Mouse (Mus musculus) frontal cortex, adult 2 months (tissue): ENCODE data around the gene Entpd7. TPM values are rescaled to one million over a fixed set of nuclear protein-coding genes. Genes with fewer than 3 reads are reported as not detected.

Experiments used
- DNase-seq, 2 experiments: peaks; one replicate each; pipeline ENCODE4 v3.0.0; 2022; ENCODE audit warnings: low spot score in 1 of 2; ENCODE audit errors: extremely low spot score in 1 of 2
- polyA plus RNA-seq: library from polyadenylated mRNA; depleted of rRNA; stranded (reverse); fragments of >200 nt; gene quantifications from 2 replicates; pipeline ENCODE4 v1.2.3, GENCODE M21; 2012

The Entpd7 gene
- polyA plus RNA-seq, 1 experiment, result 8.7 TPM

DNA sequence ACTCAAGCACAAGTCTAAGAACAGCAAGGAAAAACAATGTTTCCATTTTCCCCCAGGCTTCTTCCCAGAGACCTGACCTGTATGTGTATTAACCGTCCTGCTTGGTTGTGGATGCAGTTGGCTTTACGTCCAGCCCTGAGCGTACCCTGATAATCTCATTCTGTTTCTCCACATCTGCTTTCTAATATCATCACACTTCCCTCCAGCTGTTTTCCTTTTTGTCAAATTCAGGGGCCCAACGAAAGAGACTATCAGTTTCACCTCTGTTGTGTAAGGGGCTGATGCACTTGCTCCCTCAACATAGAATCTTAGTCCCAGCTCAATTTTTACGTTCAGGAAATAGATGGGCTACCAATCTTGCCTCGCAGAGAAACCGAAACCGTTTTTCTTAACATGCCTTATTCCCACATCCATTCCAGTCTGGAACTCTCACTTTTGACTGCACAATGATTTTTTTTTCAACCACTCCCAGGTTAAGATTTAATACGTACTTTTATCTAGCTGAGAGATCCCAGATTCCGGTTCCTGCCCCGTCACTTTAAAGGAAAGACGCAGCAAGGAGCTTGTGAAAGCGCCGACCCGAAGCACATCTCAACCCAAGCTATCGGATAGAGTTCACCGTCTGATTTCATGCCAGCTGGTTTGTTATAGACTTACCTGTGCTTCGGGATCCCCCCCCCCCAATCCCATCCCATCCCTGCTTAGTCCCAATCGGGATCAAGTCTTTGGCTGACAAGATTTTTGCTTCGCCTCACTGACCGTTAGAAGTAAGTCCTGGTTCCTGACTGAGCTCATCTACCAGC, 15.8 kb upstream of the Entpd7 start:
- peak in 1 of 2 experiments; percentile 32 for DNase-seq

DNA sequence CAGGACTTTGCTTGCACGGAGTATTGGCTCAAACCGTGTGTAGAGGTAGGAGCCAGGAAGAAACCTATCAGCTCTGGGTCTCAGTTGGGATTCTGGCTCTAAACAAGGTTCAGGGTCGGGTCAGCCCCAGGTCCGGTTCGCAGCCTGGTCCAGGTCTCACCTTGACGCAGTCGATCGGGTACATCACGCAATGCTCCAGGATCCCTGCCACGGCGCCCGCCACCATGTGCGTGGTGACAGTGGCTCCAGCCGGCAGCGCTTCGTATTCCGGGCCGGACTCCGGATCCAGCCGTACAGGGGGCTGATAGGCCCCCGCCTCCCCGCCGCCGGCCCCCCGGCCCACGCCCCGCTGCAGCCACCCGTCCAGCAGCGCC, 15.2 kb upstream of the Entpd7 start:
- peak in 1 of 2 experiments; percentile 23 for DNase-seq

DNA sequence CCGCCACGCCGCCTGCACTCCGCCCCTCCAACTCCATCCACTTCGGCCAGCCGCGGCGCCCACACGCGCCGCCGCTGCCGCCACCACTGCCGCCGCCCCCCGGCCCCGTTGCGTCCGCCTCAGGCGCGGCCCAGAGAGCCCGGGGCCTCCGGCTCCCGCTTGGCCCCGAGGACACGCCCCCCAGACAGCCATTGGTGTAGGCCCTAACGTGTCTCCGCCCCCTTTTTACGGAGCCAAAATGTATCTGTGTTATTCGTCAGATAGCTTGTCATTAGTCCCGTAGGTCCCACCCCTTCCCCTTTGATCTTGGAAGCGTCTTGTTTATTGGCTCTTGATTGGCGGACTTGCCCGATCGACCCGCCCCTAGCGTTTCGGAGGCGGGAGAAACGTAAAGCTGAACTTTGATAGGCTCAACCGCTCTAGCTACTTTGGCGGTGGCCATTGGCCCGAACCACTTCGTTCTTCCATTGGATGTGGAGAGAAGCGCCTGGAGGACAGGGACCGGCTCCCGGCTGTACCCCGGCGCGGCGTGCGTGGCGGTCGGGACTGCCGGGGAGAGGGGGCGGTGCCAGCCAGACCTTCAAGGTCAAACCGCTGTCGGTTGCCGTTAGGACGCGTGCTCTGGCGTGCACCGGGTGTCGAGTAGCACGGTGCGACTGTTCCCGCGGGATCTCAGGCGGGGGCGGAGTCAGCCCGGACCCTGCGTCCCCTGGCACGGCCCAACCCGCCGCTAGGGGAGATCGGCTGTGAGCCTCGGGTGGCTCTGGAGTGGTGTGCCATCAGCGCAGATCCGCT, 14.5 kb upstream of the Entpd7 start, which contains the start of gene Slc25a28:
Slc25a28 (minus strand) TSS at position 152 of the 795 bp plus-strand sequence.
- peak; percentile 99 to 100 for DNase-seq

DNA sequence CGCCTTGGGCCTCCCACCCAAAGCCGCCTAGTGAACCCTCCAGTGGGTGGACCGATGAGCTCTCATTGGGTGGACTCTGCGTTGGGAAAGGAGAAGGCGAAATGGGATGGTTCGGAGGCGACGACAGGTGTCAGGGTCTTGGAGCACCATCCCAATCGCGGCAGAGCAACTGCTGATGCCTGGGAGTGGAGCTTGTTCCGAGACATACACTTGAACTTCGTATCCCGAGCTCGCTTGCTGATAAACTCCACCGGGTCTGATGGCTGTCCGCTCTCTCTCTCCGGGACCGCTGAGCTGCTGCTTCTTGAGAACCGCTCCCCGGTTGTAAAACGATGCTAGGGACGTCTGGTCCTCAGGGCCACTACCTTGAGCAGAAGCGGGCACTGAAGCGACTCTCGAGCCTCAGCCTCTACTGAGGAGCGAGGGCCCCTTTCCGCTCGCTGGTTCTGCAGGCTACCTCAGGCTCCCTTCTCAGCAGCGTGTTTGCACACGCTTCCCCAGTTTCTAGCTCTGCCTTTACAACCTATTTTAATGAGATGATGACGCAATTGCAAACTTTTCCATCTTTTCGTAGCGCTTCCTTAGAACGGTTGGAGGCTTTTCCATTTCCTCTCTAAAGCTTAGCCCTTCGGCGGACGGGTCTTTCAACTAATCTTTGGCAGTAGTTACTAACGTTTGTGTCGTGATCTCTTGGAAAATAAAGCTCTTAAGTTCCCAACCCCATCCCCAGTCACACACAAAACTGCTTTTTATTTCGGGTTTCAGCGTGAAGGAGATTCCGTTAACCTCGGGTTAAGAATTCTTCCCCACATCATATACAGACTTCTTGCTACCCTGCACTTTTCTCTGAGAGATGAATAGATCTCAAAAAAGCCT, 13.7 kb upstream of the Entpd7 start:
- DNase-seq, result peak in 1 of 2 experiments; percentile 66

DNA sequence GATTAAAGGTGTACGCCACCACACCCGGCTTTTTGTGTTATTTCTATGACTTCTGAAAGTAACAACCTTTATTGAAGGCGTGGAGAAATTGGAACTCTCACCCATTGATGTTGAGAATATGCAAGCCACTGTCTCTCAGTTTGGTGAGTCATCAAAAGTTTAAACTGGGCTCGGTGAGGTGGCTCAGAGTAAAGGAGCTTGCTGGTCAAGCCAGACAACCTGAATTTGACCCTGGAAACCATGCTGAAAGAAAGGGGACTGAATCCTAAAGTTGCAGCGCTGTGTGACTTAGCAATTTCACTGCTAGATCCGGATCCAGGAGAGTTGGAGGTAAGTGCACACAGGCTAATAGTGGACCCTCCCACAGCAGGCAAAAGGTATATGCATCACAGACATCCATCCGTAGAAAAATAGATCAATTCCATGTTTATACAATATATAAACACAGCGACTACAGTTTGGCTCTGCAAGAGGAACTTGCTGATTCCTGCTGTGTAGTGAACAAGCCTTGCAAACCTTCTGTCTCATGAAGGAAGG, 10.9 kb upstream of the Entpd7 start:
- DNase-seq, result no peak

DNA sequence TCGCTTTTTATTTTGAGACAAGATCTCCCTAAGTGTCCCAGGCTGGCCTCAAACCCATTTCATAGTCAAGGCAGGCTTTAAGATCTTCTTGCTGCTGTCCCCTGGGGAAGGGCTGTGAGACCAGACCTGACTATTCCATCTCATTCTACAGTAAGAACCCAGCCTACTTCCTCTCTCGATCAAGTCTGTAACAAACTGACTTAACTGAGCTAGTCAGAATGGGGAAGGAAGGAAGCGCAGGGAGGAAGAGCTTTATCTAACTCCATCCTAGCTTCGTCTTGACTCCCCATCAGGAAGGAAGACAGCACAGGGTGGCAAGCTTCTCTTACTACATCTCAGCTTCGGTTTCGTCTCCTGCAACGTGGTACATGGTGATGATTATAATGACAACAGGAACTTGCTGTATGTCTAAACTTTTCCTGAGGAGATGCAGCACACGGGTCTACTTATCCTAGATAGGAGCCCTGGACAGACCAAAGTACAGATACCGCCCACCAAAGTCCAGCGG, 9.9 kb upstream of the Entpd7 start:
- no peak for DNase-seq

DNA sequence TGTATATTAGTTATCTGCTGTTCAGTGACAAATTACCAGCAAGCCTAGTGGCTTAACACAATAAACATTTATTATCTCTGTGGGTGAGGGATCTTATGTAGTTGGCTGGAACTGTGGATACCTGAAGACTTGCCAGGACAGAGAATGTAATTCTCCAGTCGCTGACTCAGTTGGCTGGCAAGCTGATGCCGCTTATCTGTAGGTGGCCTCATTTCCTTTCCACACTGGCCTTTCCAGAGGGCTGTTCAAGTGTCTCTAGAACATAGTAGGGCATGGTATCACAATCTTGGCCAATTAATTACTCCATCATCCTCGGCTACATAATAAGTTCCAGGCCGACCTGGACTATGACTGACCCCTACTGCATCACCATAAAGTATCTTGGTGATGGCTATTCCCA, 7.9 kb upstream of the Entpd7 start:
- DNase-seq, result no peak

DNA sequence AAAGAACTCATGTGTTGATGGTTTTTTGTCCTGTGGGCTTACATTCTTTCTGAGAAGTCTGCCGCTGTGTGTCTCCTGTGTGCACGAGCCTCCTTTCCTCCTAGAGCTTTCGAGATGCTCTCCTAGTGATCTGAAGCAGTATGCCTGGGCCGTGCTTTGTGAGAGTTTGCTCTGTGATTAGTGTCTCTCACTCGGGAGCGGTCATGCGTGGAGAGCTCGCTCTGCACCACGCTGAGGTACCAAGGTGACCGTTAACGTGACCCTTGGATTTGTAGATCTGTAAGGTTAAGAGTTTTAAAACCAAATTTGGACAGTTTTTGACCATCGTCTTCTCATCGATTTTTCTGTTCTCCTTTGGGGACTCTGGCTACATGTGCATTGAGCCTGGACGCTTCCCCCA, 3.3 kb downstream of the Entpd7 start:
- DNase-seq, result no peak

DNA sequence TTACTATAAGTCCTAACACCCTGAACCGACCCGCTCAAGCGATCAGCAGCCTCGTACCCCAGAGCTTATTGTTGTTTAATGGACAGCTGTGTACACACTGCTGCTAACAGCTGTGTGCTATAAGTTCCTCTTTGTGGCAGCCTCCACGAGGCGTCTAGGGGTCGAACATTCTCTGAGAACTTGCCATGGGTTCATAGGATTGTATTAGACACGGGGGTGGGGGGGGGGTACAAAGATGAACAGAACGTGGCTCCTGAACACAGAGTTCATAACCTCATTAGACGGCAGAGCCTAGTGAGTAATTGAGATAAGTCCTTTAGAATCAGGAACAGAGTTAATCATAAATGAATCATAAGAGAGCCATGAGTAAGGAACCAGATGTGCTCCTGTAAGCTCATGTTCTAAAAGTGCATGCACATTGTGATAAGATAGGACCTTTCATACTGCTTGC, 6.1 kb downstream of the Entpd7 start:
- no peak for DNase-seq

DNA sequence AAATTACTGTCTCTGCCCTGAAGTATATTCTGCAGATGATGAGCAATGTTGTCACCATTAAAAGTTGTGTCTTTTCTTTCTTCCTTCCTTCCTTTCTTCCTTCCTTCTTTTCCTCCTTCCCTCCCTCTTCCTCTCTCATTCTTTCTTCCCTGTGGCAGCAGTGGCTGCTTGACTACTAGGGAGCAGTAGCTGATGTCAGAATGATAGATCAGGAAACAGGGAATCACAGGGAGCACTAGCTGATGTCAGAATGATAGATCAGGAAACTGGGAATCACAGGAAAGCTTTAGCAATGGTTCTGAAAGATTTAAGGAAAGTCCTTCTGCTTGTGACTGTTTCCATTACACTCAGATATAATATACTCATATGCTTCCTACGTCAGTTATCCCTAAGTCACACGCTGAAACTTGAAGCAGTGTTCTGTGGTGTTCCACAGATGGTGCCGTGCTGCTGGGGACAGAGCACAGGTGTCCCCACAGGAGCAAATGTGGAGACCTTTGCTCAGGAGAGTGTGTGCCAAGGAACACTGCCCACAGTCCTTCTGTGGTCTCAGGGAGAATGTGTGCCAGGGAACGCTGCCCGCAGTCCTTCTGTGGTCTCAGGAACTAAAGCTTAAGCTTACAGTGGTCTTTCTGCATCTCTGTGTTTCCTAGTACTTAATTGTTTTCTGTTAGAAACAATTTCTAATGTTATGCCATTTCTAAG, 8.3 kb downstream of the Entpd7 start:
- DNase-seq, result peak in 1 of 2 experiments; percentile 29

DNA sequence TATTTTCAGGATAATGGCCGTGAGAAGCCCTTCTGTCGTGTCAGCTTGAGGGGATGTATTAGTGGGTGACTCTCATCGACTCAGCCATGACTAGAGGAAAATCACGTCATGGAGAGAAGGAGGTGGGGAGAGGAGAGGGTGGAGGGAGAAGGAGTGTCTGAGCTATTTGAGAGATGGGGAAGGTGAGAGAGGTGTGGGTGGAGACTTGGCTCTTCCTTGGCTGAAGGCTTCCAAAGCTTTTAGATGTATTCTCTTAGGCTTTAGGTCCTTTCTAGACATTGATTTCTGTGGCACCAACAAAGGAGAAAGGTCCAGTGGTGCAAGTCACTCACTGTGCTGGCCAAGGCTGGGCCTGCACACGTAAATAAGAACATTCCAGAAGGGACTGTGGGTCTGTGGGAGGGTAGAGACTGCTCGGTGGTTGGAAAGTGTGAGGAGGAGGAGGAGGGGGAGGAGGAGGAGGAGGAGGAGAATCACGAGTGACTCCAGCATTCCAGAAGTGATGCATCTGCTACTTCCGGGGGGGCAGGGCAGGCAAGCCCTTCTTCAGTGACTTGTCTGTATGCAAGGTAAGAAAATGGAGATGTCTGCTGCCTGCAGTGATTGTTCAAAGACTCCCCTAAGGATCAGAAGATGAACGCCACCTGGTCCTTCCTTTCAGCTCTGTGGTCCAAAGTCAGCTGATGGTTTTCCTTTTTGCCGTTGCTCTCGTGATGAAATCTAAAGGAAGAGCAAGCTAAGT, 9.7 kb downstream of the Entpd7 start:
- peak; percentile 46 to 65 for DNase-seq

DNA sequence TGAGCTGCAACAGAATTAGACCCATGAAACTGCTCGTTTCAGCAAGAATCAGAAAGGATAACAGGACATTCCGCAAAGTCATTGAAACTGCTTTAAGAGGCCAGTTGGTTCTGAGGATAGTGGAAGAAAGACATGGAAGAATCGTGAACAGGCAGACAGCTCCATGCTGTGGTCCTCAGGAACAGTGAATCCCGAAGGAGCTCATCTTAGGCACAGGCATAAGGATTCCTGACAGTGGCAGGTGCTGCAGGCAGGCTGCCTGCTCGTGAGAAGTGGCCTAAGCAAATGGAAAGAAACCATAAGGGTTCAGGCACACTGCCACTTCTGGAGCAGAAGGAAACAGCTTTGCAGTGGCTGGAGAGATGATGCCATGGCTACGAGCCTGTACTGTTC, 10.3 kb downstream of the Entpd7 start:
- peak in 1 of 2 experiments; percentile 24 for DNase-seq

DNA sequence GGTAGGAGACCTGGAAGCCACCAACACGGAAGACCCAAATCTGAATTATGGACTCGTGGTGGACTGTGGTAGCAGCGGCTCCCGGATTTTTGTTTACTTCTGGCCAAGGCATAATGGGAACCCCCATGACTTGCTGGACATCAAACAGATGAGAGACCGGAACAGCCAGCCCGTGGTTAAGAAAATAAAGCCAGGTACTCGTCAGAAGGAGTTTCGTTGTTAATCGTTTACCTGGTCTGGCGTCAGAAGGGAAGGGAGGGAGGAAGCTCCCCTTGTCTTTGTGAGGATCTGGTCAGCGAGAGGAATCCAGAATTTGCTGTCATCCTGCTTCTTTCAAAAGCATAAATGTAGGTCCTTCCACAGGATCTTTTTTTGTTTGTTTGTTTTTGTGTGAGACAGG, 14.7 kb downstream of the Entpd7 start:
- no peak for DNase-seq

DNA sequence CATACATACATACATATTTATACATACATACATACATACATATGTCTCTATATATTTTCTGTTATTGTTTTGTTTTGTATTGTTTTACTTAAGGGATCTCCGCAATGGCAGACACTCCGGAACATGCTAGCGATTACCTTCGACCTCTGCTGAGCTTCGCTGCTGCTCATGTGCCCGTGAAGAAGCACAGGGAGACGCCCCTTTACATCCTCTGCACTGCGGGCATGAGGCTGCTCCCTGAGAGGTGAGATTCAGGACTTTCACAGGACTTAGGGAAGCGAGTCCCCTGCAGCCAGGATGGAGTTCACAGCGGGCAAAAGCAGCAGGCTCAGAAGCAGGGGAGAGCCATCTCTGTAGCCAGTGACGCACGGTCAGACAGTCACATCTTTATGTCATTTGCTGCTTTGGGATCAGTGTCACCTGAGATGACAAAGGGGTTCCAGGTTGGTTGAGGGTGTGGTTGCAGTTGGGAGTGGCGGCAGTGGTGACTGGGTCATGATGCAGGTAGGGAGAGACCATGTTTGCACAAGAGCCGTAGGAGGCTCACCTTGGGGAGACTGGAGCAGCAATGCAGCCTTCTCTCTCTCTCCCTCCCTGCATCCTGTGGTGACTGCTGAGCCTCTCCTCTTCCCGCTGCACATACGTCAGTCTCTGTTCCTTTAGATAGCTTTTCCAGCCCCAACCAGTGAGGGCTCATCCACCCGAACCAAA, 15.5 kb downstream of the Entpd7 start:
- DNase-seq, result no peak

DNA sequence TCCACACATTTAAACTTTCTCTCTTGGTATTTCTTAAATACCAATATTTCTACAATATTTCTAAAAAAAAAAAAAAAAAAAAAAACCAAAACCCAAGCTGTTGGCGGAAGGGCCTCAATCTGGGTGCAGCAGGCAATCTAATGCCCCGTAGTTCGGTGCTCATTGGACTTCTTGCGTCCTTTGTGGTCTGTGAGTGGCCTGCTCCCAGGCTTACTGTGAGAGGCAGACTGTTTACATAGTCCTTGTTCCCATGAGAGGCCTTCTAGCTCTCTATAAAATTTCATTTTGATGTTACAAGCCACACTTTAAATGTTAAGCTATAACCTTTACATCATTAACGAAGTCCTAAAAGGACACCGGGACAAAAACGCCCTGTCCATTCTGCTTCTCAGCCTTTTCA, 18.7 kb downstream of the Entpd7 start:
- no peak for DNase-seq

DNA sequence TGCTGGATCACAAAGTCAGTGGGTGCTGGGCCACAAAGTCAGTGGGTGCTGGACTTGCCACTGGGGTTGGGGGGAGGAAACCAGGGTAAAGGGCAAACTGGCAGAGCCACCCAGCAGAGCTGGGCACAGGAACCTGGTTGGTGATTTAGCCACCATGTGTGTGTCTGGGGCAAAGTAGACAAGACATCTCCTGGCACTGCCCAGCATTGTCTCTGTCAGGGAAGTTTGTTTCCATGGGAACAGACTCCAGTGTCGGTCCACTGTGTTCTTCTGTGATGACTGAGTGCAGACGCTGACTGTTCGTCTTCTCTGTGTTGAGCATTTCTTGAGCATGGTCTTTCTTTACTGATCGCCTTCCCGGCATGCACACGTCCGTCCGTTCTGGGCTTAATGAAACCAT, 19.8 kb downstream of the Entpd7 start:
- no peak for DNase-seq

DNA sequence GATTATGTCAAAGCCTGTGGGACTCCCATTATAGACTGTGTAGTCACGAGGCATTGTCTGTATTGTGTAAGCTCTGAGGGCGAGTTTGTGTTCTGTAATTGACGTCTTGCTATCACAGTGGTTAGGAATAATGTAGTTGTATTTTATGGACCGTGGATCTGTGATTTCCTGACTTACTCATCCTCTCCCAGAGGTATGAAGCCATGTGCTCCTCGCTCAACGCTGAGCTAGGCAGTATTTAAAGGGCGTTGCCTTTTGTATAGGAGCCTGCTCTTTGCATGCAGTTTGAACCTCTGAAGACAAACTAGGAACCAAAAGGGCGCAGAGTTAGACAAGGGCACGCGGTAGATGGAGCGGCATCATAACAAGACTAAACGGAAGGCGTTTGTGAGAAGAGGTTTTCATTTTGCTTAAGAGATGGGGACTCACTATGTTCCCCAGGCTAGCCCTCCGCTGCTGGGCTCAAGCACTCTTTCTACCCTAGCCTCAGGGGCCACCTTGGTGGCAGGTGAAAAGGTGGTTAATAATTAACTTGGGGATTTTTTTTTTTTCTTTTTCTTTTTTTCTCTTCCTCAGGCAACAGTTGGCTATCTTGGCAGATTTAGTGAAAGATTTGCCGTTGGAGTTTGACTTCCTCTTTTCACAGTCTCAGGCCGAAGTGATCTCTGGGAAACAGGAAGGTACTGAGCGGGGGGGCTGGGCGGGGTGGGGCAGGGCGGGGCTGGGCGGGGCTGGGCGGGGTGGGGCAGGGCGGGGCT, 21.9 kb downstream of the Entpd7 start:
- DNase-seq, result no peak

DNA sequence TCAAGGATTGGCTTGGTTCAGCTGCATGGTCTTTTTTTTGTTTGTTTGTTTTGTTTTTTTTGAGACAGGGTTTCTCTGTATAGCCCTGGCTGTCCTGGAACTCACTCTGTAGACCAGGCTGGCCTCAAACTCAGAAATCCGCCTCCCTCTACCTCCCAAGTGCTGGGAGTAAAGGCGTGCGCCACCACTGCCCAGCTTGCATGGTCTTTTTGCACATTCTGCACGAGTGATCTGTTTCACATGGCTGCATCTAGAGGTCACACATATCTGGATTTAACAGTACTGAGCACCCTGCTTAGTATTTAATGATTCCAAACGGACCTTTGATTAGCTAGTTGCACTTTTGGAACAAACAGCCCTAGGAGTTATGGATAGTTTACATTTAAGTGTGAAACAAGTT, 22.5 kb downstream of the Entpd7 start:
- DNase-seq, result no peak
